Mouse (Mus musculus): ENCODE measurements around the gene Nt5c3b. TPM values are rescaled to one million over a fixed set of nuclear protein-coding genes. Genes with fewer than 3 reads are reported as not detected.
A peak's percentile ranks its signal among the peaks of the same experiment; 100 is the strongest.

The Nt5c3b gene
- polyA plus RNA-seq (2017; shearing (Covaris generic)): 100 to 1,000 TPM; 124 to 134 (median 127) TPM

- no peak for ATAC-seq
These were observed at the start of gene Nt5c3b, which contains the start of gene Klhl10 for GRCm38 (mm10) chr11:100441797-100442196. Gene Nt5c3b, minus strand, starts transcription at chr11:100441808. Gene Klhl10, plus strand, starts transcription at chr11:100441917.

GRCm38 (mm10) chr11:100490951-100491350 is 49.3 kb upstream of the Nt5c3b start:
- ATAC-seq: no peak

GRCm38 (mm10) chr11:100485801-100486538 is 44.4 kb upstream of the Nt5c3b start:
- ATAC-seq: no peak

- no peak for ATAC-seq
These were observed 42.9 kb upstream of the Nt5c3b start for GRCm38 (mm10) chr11:100484461-100484860.

- ATAC-seq: no peak
These were observed 37.5 kb upstream of the Nt5c3b start for GRCm38 (mm10) chr11:100479152-100479551.

GRCm38 (mm10) chr11:100476281-100476680 is 34.7 kb upstream of the Nt5c3b start:
- ATAC-seq: no peak

- peak; percentile 27 for ATAC-seq
These were observed 31.3 kb upstream of the Nt5c3b start for GRCm38 (mm10) chr11:100472935-100473295.

- peak; percentile 95 for ATAC-seq
These were observed 30.8 kb upstream of the Nt5c3b start, which contains the start of gene Klhl11 for GRCm38 (mm10) chr11:100472197-100472934. Gene Klhl11, minus strand, starts transcription at chr11:100472741.

GRCm38 (mm10) chr11:100471352-100472196 is 30.0 kb upstream of the Nt5c3b start:
- no peak for ATAC-seq

- ATAC-seq: no peak
These were observed 24.2 kb upstream of the Nt5c3b start for GRCm38 (mm10) chr11:100465833-100466232.

GRCm38 (mm10) chr11:100465229-100465792 is 23.7 kb upstream of the Nt5c3b start:
- ATAC-seq: no peak

GRCm38 (mm10) chr11:100462699-100463098 is 21.1 kb upstream of the Nt5c3b start:
- no peak for ATAC-seq

- no peak for ATAC-seq
These were observed 16.1 kb upstream of the Nt5c3b start for GRCm38 (mm10) chr11:100457711-100458110.

- no peak for ATAC-seq
These were observed 15.6 kb upstream of the Nt5c3b start for GRCm38 (mm10) chr11:100457247-100457646.

GRCm38 (mm10) chr11:100442625-100443024 is 1.0 kb upstream of the Nt5c3b start:
- no peak for ATAC-seq

- peak; percentile 91 for ATAC-seq
These were observed 701 bp downstream of the Nt5c3b start for GRCm38 (mm10) chr11:100440691-100441522.

GRCm38 (mm10) chr11:100437901-100438300 is 3.7 kb downstream of the Nt5c3b start:
- ATAC-seq: no peak

GRCm38 (mm10) chr11:100435678-100436246 is 5.8 kb downstream of the Nt5c3b start:
- ATAC-seq: no peak

- ATAC-seq: no peak
These were observed 9.6 kb downstream of the Nt5c3b start for GRCm38 (mm10) chr11:100432002-100432401.

- no peak for ATAC-seq
These were observed 11.6 kb downstream of the Nt5c3b start for GRCm38 (mm10) chr11:100430052-100430451.

- ATAC-seq: no peak
These were observed 12.9 kb downstream of the Nt5c3b start for GRCm38 (mm10) chr11:100428612-100429199.
